Mouse (Mus musculus) cortical plate, adult 2 months (tissue): ENCODE data around the gene Sema5a. TPM values are rescaled to one million over a fixed set of nuclear protein-coding genes. Genes with fewer than 3 reads are reported as not detected.

Source experiments
- H3K27ac ChIP-seq: fragments of 200-500 bp; 2 replicates; pipeline ENCODE4 v1.5.1; 2012; ENCODE audit warnings: low read length, control low read depth, inconsistent platforms; ENCODE audit not compliant: insufficient read depth
- H3K4me1 ChIP-seq: fragments of 200-500 bp; 2 replicates; pipeline ENCODE4 v1.6.1; 2011; ENCODE audit warnings: low read length; ENCODE audit not compliant: control insufficient read depth, insufficient read depth
- H3K4me3 ChIP-seq: fragments of 200-500 bp; 2 replicates; pipeline ENCODE4 v1.5.1; 2011; ENCODE audit warnings: mild to moderate bottlenecking, low read length, control low read depth; ENCODE audit not compliant: insufficient read depth
- CTCF ChIP-seq: fragments of 200-500 bp; IDR thresholded peaks from 2 replicates; pipeline ENCODE4 v1.5.1; 2011; ENCODE audit warnings: mild to moderate bottlenecking, control low read depth, low read length; ENCODE audit not compliant: insufficient read depth; ENCODE audit errors: extremely low read depth
- POLR2A ChIP-seq: fragments of 200-500 bp; IDR thresholded peaks from 2 replicates; pipeline ENCODE4 v1.6.1; 2011; ENCODE audit warnings: mild to moderate bottlenecking, low read length, control low read depth; ENCODE audit not compliant: insufficient read depth; ENCODE audit errors: extremely low read depth
- polyA plus RNA-seq: library from polyadenylated mRNA; depleted of rRNA; stranded (reverse); fragments of >200 nt; gene quantifications from 2 replicates; pipeline ENCODE4 v1.2.3, GENCODE M21; 2012

Sema5a gene
- polyA plus RNA-seq, 1 experiment: 7.8 TPM

- TF ChIP-seq POLR2A: no peak
- peaks cover 3% of the 10 kb centered on the region; the same call in 1 of the 2 replicates for H3K4me1 ChIP-seq
- no peak overlapping the region for H3K27ac ChIP-seq
- H3K4me3 ChIP-seq: no peak overlapping the region
Measured at GRCm38 (mm10) chr15:32338721-32339290, 94.2 kb downstream of the Sema5a start.

GRCm38 (mm10) chr15:32339426-32339825 is 94.8 kb downstream of the Sema5a start:
- Histone ChIP-seq H3K27ac (no peak overlapping the region), H3K4me3 (no peak overlapping the region)
- TF ChIP-seq CTCF (no peak), POLR2A (no peak)

GRCm38 (mm10) chr15:32341423-32341822 is 96.8 kb downstream of the Sema5a start:
- no peak for TF ChIP-seq CTCF
- TF ChIP-seq POLR2A: no peak
- Histone ChIP-seq H3K27ac (no peak overlapping the region), H3K4me3 (no peak overlapping the region), H3K4me1 (peaks cover 3% of the 10 kb centered on the region; the same call in 1 of the 2 replicates)

More at GRCm38 (mm10) chr15:32339426-32339825, 94.8 kb downstream of the Sema5a start:
- H3K4me1 ChIP-seq: peaks cover 3% of the 10 kb centered on the region; the same call in 1 of the 2 replicates

DNA sequence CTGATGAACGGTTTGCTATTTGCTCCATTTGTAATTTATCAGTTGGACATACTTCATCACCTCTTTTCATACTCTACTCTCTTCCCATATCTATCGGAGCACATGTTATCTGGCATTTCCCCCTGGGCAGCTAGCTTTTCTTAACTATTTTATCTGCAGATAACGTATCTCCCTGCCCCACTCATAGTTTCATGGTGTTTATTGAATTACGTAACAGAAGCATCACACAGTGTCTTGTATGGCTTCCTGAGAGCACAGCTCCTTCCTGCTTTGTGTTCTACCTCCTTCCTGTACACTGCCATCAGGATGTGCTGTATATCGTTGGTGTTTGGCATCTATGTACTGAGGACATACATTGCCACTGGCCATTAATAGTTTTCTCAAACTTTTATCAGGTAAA is 98.9 kb downstream of the Sema5a start:
- TF ChIP-seq CTCF (no peak), POLR2A (no peak)
- Histone ChIP-seq H3K4me3 (no peak overlapping the region), H3K4me1 (peaks cover 3% of the 10 kb centered on the region; the same call in 1 of the 2 replicates), H3K27ac (no peak overlapping the region)

DNA sequence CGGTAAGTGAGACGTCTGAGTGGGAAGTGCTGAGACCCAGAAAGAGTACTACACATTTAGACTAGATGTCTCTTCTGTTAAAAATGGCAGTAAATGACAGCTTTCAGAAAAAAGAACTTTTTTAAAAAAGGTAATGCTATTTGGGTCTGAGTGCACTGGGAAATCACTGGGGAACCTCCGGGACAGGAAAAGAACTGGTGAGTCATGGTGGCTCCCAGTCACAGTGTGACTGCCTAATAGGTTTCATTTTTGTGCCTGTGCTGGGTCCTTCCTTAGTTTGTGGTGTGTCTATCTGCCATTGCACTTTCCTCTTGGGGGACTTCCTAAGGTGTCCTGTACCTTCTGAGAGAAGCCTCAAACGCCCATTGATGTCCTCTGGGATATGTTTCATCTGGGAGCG is 102.7 kb downstream of the Sema5a start:
- no peak overlapping the region for H3K27ac ChIP-seq
- no peak for TF ChIP-seq POLR2A
- TF ChIP-seq CTCF: no peak
- no peaks in the 10 kb centered on the region for H3K4me1 ChIP-seq
- H3K4me3 ChIP-seq: no peak overlapping the region

DNA sequence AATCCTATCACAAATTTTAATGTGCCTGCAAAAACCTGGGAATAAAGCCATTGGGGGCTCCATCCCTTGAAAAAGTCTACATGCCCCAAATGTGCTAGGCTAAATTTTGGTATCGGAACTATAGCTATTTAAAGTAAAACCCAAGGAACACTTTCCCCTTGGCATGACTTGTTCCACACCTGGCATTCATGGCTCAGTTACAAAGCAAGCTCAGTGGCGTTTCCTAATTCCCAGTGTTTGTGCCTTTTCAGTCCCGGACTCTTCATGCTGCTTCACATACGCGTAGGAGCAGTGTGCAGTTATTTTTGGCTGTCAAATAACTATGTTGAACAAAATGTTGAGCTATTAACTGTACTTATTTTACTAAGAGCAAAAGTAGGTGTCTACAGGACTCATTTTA is 104.7 kb downstream of the Sema5a start:
- TF ChIP-seq POLR2A (no peak), CTCF (no peak)
- Histone ChIP-seq H3K4me1 (no peaks in the 10 kb centered on the region), H3K27ac (no peak overlapping the region), H3K4me3 (no peak overlapping the region)

DNA sequence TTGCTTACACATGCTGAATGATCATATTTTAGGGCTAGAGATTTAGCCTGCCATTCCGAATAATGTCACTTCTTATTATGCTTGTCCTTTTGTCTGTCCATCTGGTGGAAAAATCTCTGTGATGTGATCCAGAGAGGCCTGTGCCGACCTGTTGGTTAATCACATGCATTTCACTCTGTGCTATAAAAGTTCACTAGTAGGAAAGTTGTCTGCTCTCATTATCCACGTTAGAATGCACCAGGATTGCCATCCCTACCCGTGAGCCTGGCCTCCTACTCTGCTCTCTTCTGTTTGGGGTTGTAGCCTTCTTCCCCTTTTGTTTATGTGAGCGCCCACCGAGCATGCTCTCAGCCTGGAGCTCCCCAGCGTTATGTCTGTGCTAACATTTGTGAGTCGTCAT is 108.4 kb downstream of the Sema5a start:
- Histone ChIP-seq H3K27ac (no peak overlapping the region), H3K4me3 (no peak overlapping the region), H3K4me1 (no peaks in the 10 kb centered on the region)
- no peak for TF ChIP-seq POLR2A

- TF ChIP-seq CTCF (no peak), POLR2A (no peak)
- no peak overlapping the region for H3K4me3 ChIP-seq
- no peak overlapping the region for H3K27ac ChIP-seq
- H3K4me1 ChIP-seq: no peaks in the 10 kb centered on the region
Measured at GRCm38 (mm10) chr15:32353513-32353912, 108.9 kb downstream of the Sema5a start.

- Histone ChIP-seq H3K27ac (no peak overlapping the region), H3K4me3 (no peak overlapping the region), H3K4me1 (no peaks in the 10 kb centered on the region)
- no peak for TF ChIP-seq POLR2A
- no peak for TF ChIP-seq CTCF
Measured at GRCm38 (mm10) chr15:32356805-32357204, 112.2 kb downstream of the Sema5a start.

DNA sequence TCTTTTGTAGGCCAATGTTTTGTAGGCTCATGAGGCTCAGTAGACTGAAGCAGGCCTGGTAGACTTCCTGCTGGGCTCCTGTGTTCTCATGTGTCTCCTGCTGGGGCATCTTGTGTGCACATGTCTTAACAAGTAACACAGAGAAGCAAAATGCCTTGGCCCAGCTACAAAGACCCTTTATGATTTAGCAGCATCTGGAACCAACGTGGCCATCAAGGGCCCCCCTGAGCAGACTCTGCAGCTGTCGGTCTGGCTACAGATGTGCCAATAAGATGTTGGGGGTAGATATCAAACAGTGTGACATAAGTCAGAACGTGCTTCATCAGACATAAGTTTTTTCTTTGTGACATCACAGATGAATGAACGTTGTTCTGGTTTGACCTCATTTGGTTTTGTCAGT is 123.2 kb downstream of the Sema5a start:
- H3K4me1 ChIP-seq: no peaks in the 10 kb centered on the region
- H3K4me3 ChIP-seq: no peak overlapping the region
- no peak overlapping the region for H3K27ac ChIP-seq
- TF ChIP-seq CTCF (no peak), POLR2A (no peak)
